Mouse (Mus musculus) kidney, adult 2 months (tissue): ENCODE measurements around the gene Hoxc4.

Experiments used
- CTCF ChIP-seq: fragments of 200-500 bp; conservative IDR thresholded peaks from 2 replicates; pipeline ENCODE4 v1.5.1; 2011; ENCODE audit warnings: low read depth, mild to moderate bottlenecking, control low read depth, low read length, moderate library complexity, mixed read lengths; ENCODE audit not compliant: insufficient read depth, insufficient read length
- POLR2A ChIP-seq: fragments of 200-500 bp; IDR thresholded peaks from one replicate; pipeline ENCODE4 v1.6.1; 2011; ENCODE audit warnings: low read depth, low read length, control low read depth

- TF ChIP-seq CTCF (no peak), POLR2A (no peak)
Measured at GRCm38 (mm10) chr15:103006326-103006725, 12.4 kb upstream of the Hoxc4 start.
